Mouse (Mus musculus): ENCODE results near the gene Slc15a3. TPM values are rescaled to one million over a fixed set of nuclear protein-coding genes. Genes with fewer than 3 reads are reported as not detected.

Slc15a3 gene
- polyA plus RNA-seq (2014; fragmentation: Nextera tagmentation; extraction: Ambion mirVana), result 0.84 and 1.3 TPM in 2 replicates

DNA sequence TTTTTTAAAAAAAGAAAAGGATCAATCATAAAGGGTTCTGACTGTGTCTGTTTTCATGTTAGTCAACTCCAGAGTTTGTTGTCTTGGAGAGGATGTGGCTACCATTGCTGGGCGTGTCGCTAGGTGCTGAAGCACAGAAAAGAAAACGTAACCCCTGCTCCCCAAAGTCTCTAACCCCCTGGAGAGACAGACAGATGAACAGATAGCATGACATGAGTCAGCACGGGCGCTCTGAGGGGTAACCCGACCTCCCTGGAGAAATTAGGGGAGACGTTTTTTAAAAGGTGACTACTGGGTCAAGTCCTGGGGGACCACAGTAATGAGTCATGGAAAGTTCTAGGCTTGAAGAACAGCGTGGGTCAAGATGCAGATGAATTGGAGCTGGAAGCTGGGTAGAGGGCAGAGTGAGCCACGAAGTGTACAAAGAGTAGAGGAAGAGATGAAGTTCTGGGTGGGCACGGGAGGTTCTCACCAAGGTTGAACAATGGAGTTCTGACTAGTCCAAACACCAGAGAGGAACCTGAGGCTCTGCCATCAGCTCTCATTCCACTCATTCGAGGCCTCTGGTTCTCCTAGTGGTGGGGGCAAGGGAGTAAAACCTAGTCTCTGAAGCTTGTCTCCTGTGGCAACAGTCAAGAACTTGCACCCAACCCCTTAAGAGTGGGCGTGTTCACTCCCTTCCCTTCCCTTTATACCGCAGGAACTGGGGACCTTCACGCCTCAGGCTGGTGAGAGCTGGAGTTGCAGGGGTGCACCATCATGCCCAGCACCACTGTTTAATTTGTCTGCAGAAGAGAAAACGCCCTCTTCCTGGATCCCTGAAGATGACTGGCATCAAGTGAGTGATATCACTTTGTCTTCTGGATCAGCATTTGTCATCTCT is at the start of gene Slc15a3:
TSS of gene Slc15a3 (plus strand) at position 718 of the 883 bp plus-strand sequence.
- ATAC-seq (ENCODE audit: low read depth) (no peak), DNase-seq (ENCODE audit: low spot score) (no peak)
- WGBS, result 71% methylated on average over 15 of the region's 15 CpGs
- Histone ChIP-seq H3K4me1 (ENCODE audit: control insufficient read depth, insufficient read depth, low read length) (no peaks in the 10 kb centered on the region), H3K27ac (replicated peaks; ENCODE audit: low read depth, low read length) (no peak within 1 kb of the TSS), H3K9me3 (ENCODE audit: control insufficient read depth, low read length) (no peaks in the 10 kb centered on the region), H3K4me2 (ENCODE audit: low read depth, low read length) (no peak within 1 kb of the TSS), H3K9ac (ENCODE audit: low read depth, low read length) (no peak within 1 kb of the TSS), H3K36me3 (ENCODE audit: control insufficient read depth, insufficient read depth, low read length) (no peaks in the 10 kb centered on the region), H3K27me3 (replicated peaks; ENCODE audit: control insufficient read depth, insufficient read depth, low read length) (no peaks in the 10 kb centered on the region), H3K4me3 (ENCODE audit: low read depth, low read length) (no peak within 1 kb of the TSS)

GRCm38 (mm10) chr19:10790323-10790722 is 49.2 kb upstream of the Slc15a3 start:
- Histone ChIP-seq H3K36me3 (ENCODE audit: control insufficient read depth, insufficient read depth, low read length) (no peaks in the 10 kb centered on the region), H3K9me3 (ENCODE audit: control insufficient read depth, low read length) (no peaks in the 10 kb centered on the region), H3K4me3 (ENCODE audit: low read depth, low read length) (no peak overlapping the region), H3K27ac (replicated peaks; ENCODE audit: low read depth, low read length) (no peak overlapping the region), H3K4me2 (ENCODE audit: low read depth, low read length) (no peak overlapping the region), H3K9ac (ENCODE audit: low read depth, low read length) (no peak overlapping the region), H3K27me3 (replicated peaks; ENCODE audit: control insufficient read depth, insufficient read depth, low read length) (no peaks in the 10 kb centered on the region), H3K4me1 (ENCODE audit: control insufficient read depth, insufficient read depth, low read length) (peaks cover 2% of the 10 kb centered on the region; the same call in 1 of the 2 replicates)
- DNase-seq (ENCODE audit: low spot score), result no peak
- 71% methylated on average over 9 of the region's 9 CpGs for WGBS
- no peak for ATAC-seq (ENCODE audit: low read depth)

DNA sequence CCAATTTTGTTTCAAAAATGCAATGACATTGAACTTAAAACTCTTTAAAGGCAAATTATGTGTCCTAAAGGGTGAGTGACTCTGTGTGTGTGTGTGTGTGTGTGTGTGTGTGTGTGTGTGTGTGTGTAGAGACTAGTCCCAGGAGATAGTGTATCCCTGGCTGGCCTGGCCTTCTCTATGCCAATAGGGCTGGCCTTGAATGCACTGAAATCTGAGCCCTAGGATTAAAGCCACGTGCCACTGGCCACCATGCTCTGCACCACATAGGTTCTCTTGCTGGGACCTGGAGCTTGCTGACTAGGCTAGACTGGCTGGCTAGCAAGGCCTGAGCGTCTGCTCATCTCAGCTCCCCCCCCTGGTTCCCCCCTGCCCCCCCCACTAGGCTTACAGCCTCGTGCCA is 46.5 kb upstream of the Slc15a3 start:
- no peaks in the 10 kb centered on the region for H3K27me3 ChIP-seq (replicated peaks; ENCODE audit: control insufficient read depth, insufficient read depth, low read length)
- H3K4me1 ChIP-seq (ENCODE audit: control insufficient read depth, insufficient read depth, low read length), result no peaks in the 10 kb centered on the region
- H3K27ac ChIP-seq (replicated peaks; ENCODE audit: low read depth, low read length), result no peak overlapping the region
- no peak overlapping the region for H3K9ac ChIP-seq (ENCODE audit: low read depth, low read length)
- no peak overlapping the region for H3K4me3 ChIP-seq (ENCODE audit: low read depth, low read length)
- no peaks in the 10 kb centered on the region for H3K9me3 ChIP-seq (ENCODE audit: control insufficient read depth, low read length)
- no peaks in the 10 kb centered on the region for H3K36me3 ChIP-seq (ENCODE audit: control insufficient read depth, insufficient read depth, low read length)
- no peak for DNase-seq (ENCODE audit: low spot score)
- H3K4me2 ChIP-seq (ENCODE audit: low read depth, low read length), result no peak overlapping the region
- WGBS, result 49% methylated on average over 3 of the region's 3 CpGs
- no peak for ATAC-seq (ENCODE audit: low read depth)

DNA sequence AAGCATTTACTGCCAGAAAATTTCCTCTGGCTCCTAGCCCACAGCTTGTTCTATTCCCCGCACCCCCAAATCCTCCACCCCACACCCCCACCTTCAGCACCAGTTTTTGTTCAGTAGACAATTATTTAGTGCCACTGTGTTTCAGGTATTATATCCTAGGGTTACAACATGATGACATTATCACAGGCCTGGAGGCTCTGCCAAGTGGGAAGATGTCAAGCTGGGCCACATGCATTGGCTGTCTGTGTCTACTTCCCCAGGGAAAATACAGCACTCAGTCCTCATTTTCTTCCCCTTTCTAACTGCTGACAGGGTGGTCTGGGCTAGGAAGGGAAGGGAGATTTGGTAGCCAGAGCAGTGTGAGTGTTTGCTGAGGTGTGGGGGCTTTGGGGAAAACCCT is 44.6 kb upstream of the Slc15a3 start:
- H3K9me3 ChIP-seq (ENCODE audit: control insufficient read depth, low read length), result no peaks in the 10 kb centered on the region
- H3K4me1 ChIP-seq (ENCODE audit: control insufficient read depth, insufficient read depth, low read length), result no peaks in the 10 kb centered on the region
- H3K36me3 ChIP-seq (ENCODE audit: control insufficient read depth, insufficient read depth, low read length), result no peaks in the 10 kb centered on the region
- 88% methylated on average over 1 of the region's 1 CpGs for WGBS
- no peak for DNase-seq (ENCODE audit: low spot score)
- H3K27me3 ChIP-seq (replicated peaks; ENCODE audit: control insufficient read depth, insufficient read depth, low read length), result no peaks in the 10 kb centered on the region
- H3K4me3 ChIP-seq (ENCODE audit: low read depth, low read length), result no peak overlapping the region
- H3K27ac ChIP-seq (replicated peaks; ENCODE audit: low read depth, low read length), result no peak overlapping the region
- H3K4me2 ChIP-seq (ENCODE audit: low read depth, low read length), result no peak overlapping the region
- no peak overlapping the region for H3K9ac ChIP-seq (ENCODE audit: low read depth, low read length)
- no peak for ATAC-seq (ENCODE audit: low read depth)

DNA sequence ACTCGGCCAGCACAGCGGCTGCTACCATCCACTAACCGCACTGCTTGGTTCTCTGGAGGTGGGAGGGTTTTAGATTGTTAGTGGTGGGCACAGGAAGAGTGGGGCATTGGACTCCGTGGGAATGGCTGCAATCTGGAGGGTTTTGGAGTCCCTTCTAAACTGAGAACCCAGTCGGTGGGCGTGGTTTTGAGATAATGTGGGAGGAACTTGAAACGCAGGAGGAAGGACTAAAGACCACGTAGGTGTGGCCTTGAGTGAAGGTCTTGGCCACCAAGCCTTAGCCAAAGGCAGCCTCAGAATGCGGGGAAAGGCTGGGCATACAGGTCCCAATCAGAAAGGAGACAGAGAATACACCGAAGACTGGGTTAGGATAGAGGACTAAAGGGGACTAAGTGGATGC is 41.0 kb upstream of the Slc15a3 start:
- Histone ChIP-seq H3K9me3 (ENCODE audit: control insufficient read depth, low read length) (no peaks in the 10 kb centered on the region), H3K9ac (ENCODE audit: low read depth, low read length) (no peak overlapping the region), H3K4me2 (ENCODE audit: low read depth, low read length) (no peak overlapping the region), H3K36me3 (ENCODE audit: control insufficient read depth, insufficient read depth, low read length) (no peaks in the 10 kb centered on the region), H3K4me3 (ENCODE audit: low read depth, low read length) (no peak overlapping the region), H3K4me1 (ENCODE audit: control insufficient read depth, insufficient read depth, low read length) (no peaks in the 10 kb centered on the region), H3K27ac (replicated peaks; ENCODE audit: low read depth, low read length) (no peak overlapping the region), H3K27me3 (replicated peaks; ENCODE audit: control insufficient read depth, insufficient read depth, low read length) (no peaks in the 10 kb centered on the region)
- 76% methylated on average over 10 of the region's 10 CpGs for WGBS
- ATAC-seq (ENCODE audit: low read depth), result no peak
- DNase-seq (ENCODE audit: low spot score), result no peak

GRCm38 (mm10) chr19:10799155-10799554 is 40.4 kb upstream of the Slc15a3 start:
- DNase-seq (ENCODE audit: low spot score) (no peak), ATAC-seq (ENCODE audit: low read depth) (no peak)
- 92% methylated on average over 16 of the region's 17 CpGs for WGBS
- Histone ChIP-seq H3K9ac (ENCODE audit: low read depth, low read length) (no peak overlapping the region), H3K4me1 (ENCODE audit: control insufficient read depth, insufficient read depth, low read length) (no peaks in the 10 kb centered on the region), H3K36me3 (ENCODE audit: control insufficient read depth, insufficient read depth, low read length) (no peaks in the 10 kb centered on the region), H3K4me3 (ENCODE audit: low read depth, low read length) (no peak overlapping the region), H3K9me3 (ENCODE audit: control insufficient read depth, low read length) (no peaks in the 10 kb centered on the region), H3K4me2 (ENCODE audit: low read depth, low read length) (no peak overlapping the region), H3K27me3 (replicated peaks; ENCODE audit: control insufficient read depth, insufficient read depth, low read length) (no peaks in the 10 kb centered on the region), H3K27ac (replicated peaks; ENCODE audit: low read depth, low read length) (no peak overlapping the region)

DNA sequence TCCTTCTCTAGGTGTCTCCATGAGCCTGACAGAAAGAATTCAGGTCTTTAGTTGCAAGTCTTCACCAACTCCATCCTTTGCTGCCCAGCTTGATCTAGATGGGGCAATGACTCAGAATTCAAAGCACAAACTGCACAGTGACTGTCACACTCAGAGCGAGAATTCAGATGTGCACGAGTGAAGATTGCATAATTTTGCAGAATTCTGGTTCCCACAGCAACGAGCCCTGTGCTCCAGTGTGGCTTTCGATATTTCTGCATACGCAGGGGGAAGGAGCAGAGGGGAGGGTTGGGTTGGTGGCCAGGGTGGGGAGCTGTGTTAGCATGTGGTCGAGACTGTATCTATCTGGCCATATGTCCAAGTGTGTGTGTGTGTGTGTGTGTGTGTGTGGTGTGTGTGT is 38.5 kb upstream of the Slc15a3 start:
- 67% methylated on average over 6 of the region's 6 CpGs for WGBS
- no peak overlapping the region for H3K27ac ChIP-seq (replicated peaks; ENCODE audit: low read depth, low read length)
- H3K4me1 ChIP-seq (ENCODE audit: control insufficient read depth, insufficient read depth, low read length), result no peaks in the 10 kb centered on the region
- ATAC-seq (ENCODE audit: low read depth), result no peak
- no peak overlapping the region for H3K9ac ChIP-seq (ENCODE audit: low read depth, low read length)
- no peaks in the 10 kb centered on the region for H3K27me3 ChIP-seq (replicated peaks; ENCODE audit: control insufficient read depth, insufficient read depth, low read length)
- H3K4me3 ChIP-seq (ENCODE audit: low read depth, low read length), result no peak overlapping the region
- DNase-seq (ENCODE audit: low spot score), result peak; percentile 18
- H3K4me2 ChIP-seq (ENCODE audit: low read depth, low read length), result no peak overlapping the region
- H3K36me3 ChIP-seq (ENCODE audit: control insufficient read depth, insufficient read depth, low read length), result no peaks in the 10 kb centered on the region
- H3K9me3 ChIP-seq (ENCODE audit: control insufficient read depth, low read length), result no peaks in the 10 kb centered on the region

DNA sequence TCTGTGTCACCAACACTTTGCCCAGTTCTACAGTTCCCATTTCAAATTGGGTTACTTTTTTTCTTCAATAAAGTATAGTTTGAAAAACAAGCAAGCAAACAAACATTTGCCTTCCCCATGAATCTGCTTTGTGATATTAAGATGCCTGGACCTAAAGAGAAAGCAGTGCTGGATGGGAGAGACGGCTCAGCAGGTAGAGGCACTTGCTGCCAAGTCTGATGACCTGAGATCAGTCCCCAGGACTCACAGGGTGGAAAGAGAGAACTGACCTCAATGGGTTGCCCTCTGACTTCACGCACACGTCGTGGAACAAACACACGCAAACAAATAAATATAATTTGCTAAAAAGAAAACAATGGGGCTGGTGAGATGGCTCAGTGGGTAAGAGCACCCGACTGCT is 37.6 kb upstream of the Slc15a3 start:
- no peak for DNase-seq (ENCODE audit: low spot score)

DNA sequence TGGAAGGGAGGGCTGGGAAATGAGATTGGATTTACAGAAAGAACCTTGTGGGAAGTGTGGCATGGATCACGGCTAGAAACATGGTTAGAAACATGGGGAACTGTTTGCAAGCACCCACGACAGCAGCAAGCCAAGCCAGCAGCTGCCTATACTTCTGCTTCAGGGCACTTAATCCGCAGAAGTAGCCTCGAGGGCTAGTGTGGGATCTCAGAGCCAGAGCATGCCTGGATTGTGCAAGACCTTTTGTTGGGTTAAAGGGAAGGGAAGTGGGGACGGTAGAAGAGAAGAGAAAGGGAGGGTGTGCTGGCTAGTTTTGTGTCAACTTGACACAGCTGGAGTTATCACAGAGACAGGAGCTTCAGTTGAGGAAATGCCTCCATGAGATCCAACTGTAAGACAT is 35.8 kb upstream of the Slc15a3 start:
- ATAC-seq (ENCODE audit: low read depth) (no peak), DNase-seq (ENCODE audit: low spot score) (no peak)
- H3K27me3 ChIP-seq (replicated peaks; ENCODE audit: control insufficient read depth, insufficient read depth, low read length), result no peaks in the 10 kb centered on the region
- H3K9me3 ChIP-seq (ENCODE audit: control insufficient read depth, low read length), result no peaks in the 10 kb centered on the region
- no peaks in the 10 kb centered on the region for H3K36me3 ChIP-seq (ENCODE audit: control insufficient read depth, insufficient read depth, low read length)
- no peak overlapping the region for H3K4me3 ChIP-seq (ENCODE audit: low read depth, low read length)
- H3K4me1 ChIP-seq (ENCODE audit: control insufficient read depth, insufficient read depth, low read length), result no peaks in the 10 kb centered on the region
- 64% methylated on average over 5 of the region's 5 CpGs for WGBS
- no peak overlapping the region for H3K9ac ChIP-seq (ENCODE audit: low read depth, low read length)
- H3K27ac ChIP-seq (replicated peaks; ENCODE audit: low read depth, low read length), result no peak overlapping the region
- H3K4me2 ChIP-seq (ENCODE audit: low read depth, low read length), result no peak overlapping the region

More for the DNA sequence above, 37.6 kb upstream of the Slc15a3 start:
- H3K36me3 ChIP-seq (ENCODE audit: control insufficient read depth, insufficient read depth, low read length), result no peaks in the 10 kb centered on the region
- H3K9me3 ChIP-seq (ENCODE audit: control insufficient read depth, low read length), result no peaks in the 10 kb centered on the region
- no peak overlapping the region for H3K4me3 ChIP-seq (ENCODE audit: low read depth, low read length)
- 82% methylated on average over 6 of the region's 6 CpGs for WGBS
- ATAC-seq (ENCODE audit: low read depth), result no peak
- no peaks in the 10 kb centered on the region for H3K27me3 ChIP-seq (replicated peaks; ENCODE audit: control insufficient read depth, insufficient read depth, low read length)
- no peak overlapping the region for H3K4me2 ChIP-seq (ENCODE audit: low read depth, low read length)
- no peak overlapping the region for H3K27ac ChIP-seq (replicated peaks; ENCODE audit: low read depth, low read length)
- no peaks in the 10 kb centered on the region for H3K4me1 ChIP-seq (ENCODE audit: control insufficient read depth, insufficient read depth, low read length)
- no peak overlapping the region for H3K9ac ChIP-seq (ENCODE audit: low read depth, low read length)

All from embryonic facial prominence, embryonic 14.5 days (tissue).